Mouse (Mus musculus) erythroblast, embryonic 14.5 days (primary cell): ENCODE measurements around the gene Acsl3.

Experiments used
- GATA1 ChIP-seq: IDR thresholded peaks from 2 replicates; pipeline ENCODE4 v1.6.1; 2012; ENCODE audit warnings: low read length, inconsistent platforms, mixed read lengths
- TAL1 ChIP-seq: IDR thresholded peaks from 3 replicates; pipeline ENCODE4 v1.6.1; 2012; ENCODE audit warnings: low read length, inconsistent platforms, mixed read lengths

- TF ChIP-seq GATA1: no peak
- TF ChIP-seq TAL1: no peak
These were observed 67.0 kb downstream of the Acsl3 start for GRCm38 (mm10) chr1:78724458-78725190.
